In the genomic region with DNA sequence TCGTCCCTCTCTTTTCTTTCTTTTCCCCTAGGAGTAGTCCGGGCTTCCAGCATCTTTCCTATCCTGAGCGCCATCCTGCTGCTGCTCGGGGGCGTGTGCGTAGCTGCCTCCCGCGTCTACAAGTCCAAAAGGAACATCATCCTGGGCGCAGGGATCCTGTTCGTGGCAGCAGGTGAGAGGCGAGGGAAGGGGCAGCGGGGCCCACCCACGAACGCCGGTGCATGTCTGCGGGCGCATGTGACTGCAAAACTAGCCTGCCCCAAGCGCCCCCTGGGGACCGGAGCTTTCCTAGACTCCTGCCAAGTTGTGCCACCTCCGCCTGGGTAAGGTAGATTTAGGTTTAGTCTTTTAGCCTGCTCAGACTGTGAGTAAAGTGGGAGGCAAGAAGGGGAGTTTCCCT, we compare ENCODE assay signal across 8 mouse cellular contexts. TPM values are rescaled to one million over a fixed set of nuclear protein-coding genes. Genes with fewer than 3 reads are reported as not detected.
DNase-seq lines count a peak whose midpoint lies in the region; ATAC-seq and TF ChIP-seq lines count a peak whose summit lies in the region.

No protein-coding gene starts in this region.

- 0 out of 2 replicates have a peak overlapping the region, but pooled peaks have one; percentile 18 for H3K9ac ChIP-seq in lung, embryonic 14.5 days
- H3K9ac ChIP-seq in hindbrain, postnatal 0 days (replicated peaks; ENCODE audit: low read length) = peak overlapping the region; percentile 43; the same call in 1 of the 2 replicates
- H3K9ac ChIP-seq in midbrain, embryonic 15.5 days = peak overlapping the region; percentile 26; the same call in 1 of the 2 replicates

- peak overlapping the region; percentile 38 for H3K4me3 ChIP-seq in lung, embryonic 14.5 days (ENCODE audit: low read depth, low read length)
- H3K4me3 ChIP-seq in hindbrain, postnatal 0 days (ENCODE audit: low read length) = peak overlapping the region; percentile 45
- peak overlapping the region; percentile 41 for H3K4me3 ChIP-seq in midbrain, embryonic 15.5 days

- peak overlapping the region; percentile 72 for H3K4me2 ChIP-seq in lung, embryonic 14.5 days
- peak overlapping the region; percentile 88 for H3K4me2 ChIP-seq in hindbrain, postnatal 0 days (ENCODE audit: low read depth, low read length)
- peak overlapping the region; percentile 67 for H3K4me2 ChIP-seq in midbrain, embryonic 15.5 days

- 2% methylated on average over 20 of the region's 20 CpGs for WGBS in lung, embryonic 14.5 days
- 3% methylated on average over 20 of the region's 20 CpGs for WGBS in hindbrain, postnatal 0 days
- WGBS in midbrain, embryonic 15.5 days = 2% methylated on average over 20 of the region's 20 CpGs

- peaks cover 56% of the 10 kb centered on the region for H3K27me3 ChIP-seq in lung, embryonic 14.5 days (ENCODE audit: insufficient read depth, low read length)
- H3K27me3 ChIP-seq in hindbrain, postnatal 0 days (ENCODE audit: insufficient read depth, low read length) = 0 out of 2 replicates have a peak, but pooled peaks cover 15% of the 10 kb centered on the region
- H3K27me3 ChIP-seq in midbrain, embryonic 15.5 days (replicated peaks) = peaks cover 19% of the 10 kb centered on the region

- no peaks in the 10 kb centered on the region for H3K9me3 ChIP-seq in lung, embryonic 14.5 days (ENCODE audit: low read depth, low read length)
- H3K9me3 ChIP-seq in hindbrain, postnatal 0 days (ENCODE audit: low read length) = no peaks in the 10 kb centered on the region
- no peaks in the 10 kb centered on the region for H3K9me3 ChIP-seq in midbrain, embryonic 15.5 days

- peak; percentile 56 for DNase-seq in lung, embryonic 14.5 days
- DNase-seq in lung, postnatal 4 days = no peak
- peak; percentile 55 for DNase-seq in R1 (ENCODE audit: low read depth, low spot score)
- peak; percentile 62 for DNase-seq in embryo, embryonic 11 days
- DNase-seq in hindbrain, postnatal 0 days (ENCODE audit: low spot score) = peak; percentile 58
- DNase-seq in layer of hippocampus, adult 18-20 months (ENCODE audit: low spot score in 2 of 2) = no peak
- DNase-seq in urinary bladder, postnatal 36 days (ENCODE audit: low spot score in 2 of 2) = no peak

- no peaks in the 10 kb centered on the region for H3K36me3 ChIP-seq in lung, embryonic 14.5 days (ENCODE audit: insufficient read depth)
- no peaks in the 10 kb centered on the region for H3K36me3 ChIP-seq in hindbrain, postnatal 0 days (ENCODE audit: insufficient read depth, low read length)
- H3K36me3 ChIP-seq in midbrain, embryonic 15.5 days (replicated peaks) = no peaks in the 10 kb centered on the region

- TF ChIP-seq CTCF in lung, embryonic 14.5 days (IDR thresholded peaks at IDR 0.05; ENCODE audit: low read depth) = peak; percentile 51
- TF ChIP-seq CTCF in hindbrain, postnatal 0 days (IDR thresholded peaks at IDR 0.05; ENCODE audit: low read depth) = peak; percentile 50

- no peak overlapping the region for H3K27ac ChIP-seq in lung, embryonic 14.5 days (ENCODE audit: low read depth)
- no peak overlapping the region for H3K27ac ChIP-seq in hindbrain, postnatal 0 days
- no peak overlapping the region for H3K27ac ChIP-seq in midbrain, embryonic 15.5 days

- H3K4me1 ChIP-seq in lung, embryonic 14.5 days (ENCODE audit: insufficient read depth) = no peaks in the 10 kb centered on the region
- H3K4me1 ChIP-seq in hindbrain, postnatal 0 days (ENCODE audit: insufficient read depth, low read length) = no peaks in the 10 kb centered on the region
- peaks cover 27% of the 10 kb centered on the region for H3K4me1 ChIP-seq in midbrain, embryonic 15.5 days

- no peak for ATAC-seq in lung, embryonic 14.5 days (ENCODE audit: insufficient read depth)
- no peak for ATAC-seq in hindbrain, postnatal 0 days
- ATAC-seq in midbrain, embryonic 15.5 days (replicated peaks) = no peak

RNA-seq across cellular contexts. Expression of a gene that starts 12.0 kb away (rescaled TPM):
- not detected in 2 replicates for polyA plus RNA-seq in lung, embryonic 14.5 days (2014; fragmentation: Nextera tagmentation; extraction: Ambion mirVana)
- not detected in 2 replicates for total RNA-seq in hindbrain, postnatal 0 days (2014; rRNA removed)
- 0.26 and 0.28 TPM in 2 replicates for polyA plus RNA-seq in hindbrain, postnatal 0 days (2015; fragmentation: Nextera tagmentation; extraction: Ambion mirVana)
- not detected in 2 replicates for polyA plus RNA-seq in midbrain, embryonic 15.5 days (2015; fragmentation: Nextera tagmentation; extraction: Ambion mirVana)
- 1 to 10 TPM; 1.3 to 1.5 TPM for total RNA-seq in layer of hippocampus, adult 18-20 months (2021)

RNA-seq across cellular contexts. Expression of a gene that starts 21.6 kb away (rescaled TPM):
- polyA plus RNA-seq in lung, embryonic 14.5 days (2014; fragmentation: Nextera tagmentation; extraction: Ambion mirVana) = 2.9 and 4.8 TPM in 2 replicates
- 36.5 and 49.0 TPM in 2 replicates for total RNA-seq in hindbrain, postnatal 0 days (2014; rRNA removed)
- 15.0 and 16.1 TPM in 2 replicates for polyA plus RNA-seq in hindbrain, postnatal 0 days (2015; fragmentation: Nextera tagmentation; extraction: Ambion mirVana)
- polyA plus RNA-seq in midbrain, embryonic 15.5 days (2015; fragmentation: Nextera tagmentation; extraction: Ambion mirVana) = 18.3 and 19.0 TPM in 2 replicates
- 100 to 1,000 TPM; 368 to 411 TPM for total RNA-seq in layer of hippocampus, adult 18-20 months (2021)

Comparison
In these comparisons a context has a peak if more than half of its experiments do, and no peak if none do; other contexts are left out.
1. DNase-seq: peak in lung, embryonic 14.5 days (single experiment), R1 (single experiment), embryo, embryonic 11 days (single experiment) and hindbrain, postnatal 0 days (single experiment); none in lung, postnatal 4 days (0 of 2), layer of hippocampus, adult 18-20 months (0 of 2) and urinary bladder, postnatal 36 days (0 of 2).
2. Peak in every context shown above with its lines, with median percentiles within 50 percentile points of each other: H3K4me2 ChIP-seq, H3K4me3 ChIP-seq and H3K9ac ChIP-seq.